Mouse (Mus musculus) WW6 (cell line): Measurements from ENCODE around the gene Defb35.
"Not testable (repeated sequence)": the region's sequence is repeated elsewhere in the genome, so short reads cannot be mapped to it uniquely, and the experiment has no call there.

Experiments used
- DNase-seq: peaks from one replicate; pipeline ENCODE4 v3.0.0-alpha.2; 2013; ENCODE audit warnings: low read depth, low spot score

The Defb35 gene

DNA sequence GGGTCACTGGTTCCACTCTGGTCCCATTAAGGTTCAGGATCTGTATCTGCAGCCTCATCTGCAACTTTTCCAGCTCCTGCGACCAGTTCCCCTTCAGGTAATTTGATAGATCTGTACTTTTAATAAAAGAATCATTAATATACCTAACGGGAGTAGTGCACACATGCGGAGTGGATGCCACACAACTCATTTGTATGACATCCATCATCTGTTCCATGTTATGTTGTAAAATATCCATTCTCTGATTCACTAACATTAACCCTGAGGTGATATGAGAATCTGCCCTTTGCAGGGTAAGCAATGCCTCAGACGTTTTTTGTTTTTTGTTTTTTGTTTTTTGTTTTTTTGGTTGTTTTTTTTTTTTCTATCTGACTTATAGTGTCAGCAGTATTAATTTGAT is at the start of gene Defb35:
Defb35 (plus strand) TSS at position 301 of the 400 bp plus-strand sequence.
- not testable (repeated sequence) for DNase-seq

DNA sequence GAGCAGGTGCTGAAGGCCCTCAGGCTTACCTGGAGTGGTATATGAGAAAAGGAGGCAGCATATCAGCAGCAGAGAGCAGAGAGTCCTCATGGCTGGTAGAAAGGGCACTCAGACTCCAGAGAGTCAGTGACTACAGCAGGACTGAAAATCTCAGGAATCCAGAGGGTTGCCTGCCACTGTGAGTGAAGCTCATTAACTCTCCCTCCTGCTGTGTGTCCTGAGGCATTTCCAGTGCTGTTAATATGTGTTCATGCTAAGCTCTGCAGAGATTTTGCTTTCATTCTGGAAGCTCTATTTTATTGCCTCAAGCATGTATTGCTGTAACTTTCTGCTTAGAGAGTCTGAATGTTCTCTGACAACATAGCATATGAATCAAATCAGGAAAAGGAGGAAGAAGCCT is 31.9 kb upstream of the Defb35 start, which contains the start of gene Defb11:
Defb11 (minus strand) TSS at position 123 of the 400 bp plus-strand sequence.
- not testable (repeated sequence) for DNase-seq

DNA sequence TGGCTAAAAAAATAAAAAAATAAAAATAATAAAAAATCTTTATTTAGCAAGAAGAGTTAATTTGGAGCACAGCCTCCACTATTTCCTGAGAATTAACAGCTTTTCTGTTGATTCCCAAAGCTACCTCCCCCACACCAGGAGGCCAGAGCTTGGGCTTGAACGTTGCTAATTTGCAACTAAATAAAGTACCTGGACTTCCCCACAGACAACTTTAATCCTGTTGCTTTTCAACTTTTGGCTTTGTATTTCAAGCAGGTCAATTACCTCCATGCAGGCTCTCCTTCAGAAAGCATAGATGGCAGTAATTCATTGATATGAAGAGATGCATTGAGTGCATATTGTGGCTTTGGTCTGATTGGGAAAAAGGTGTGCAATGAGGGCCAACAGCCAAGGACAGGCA is 26.2 kb upstream of the Defb35 start:
- DNase-seq, result no peak

DNA sequence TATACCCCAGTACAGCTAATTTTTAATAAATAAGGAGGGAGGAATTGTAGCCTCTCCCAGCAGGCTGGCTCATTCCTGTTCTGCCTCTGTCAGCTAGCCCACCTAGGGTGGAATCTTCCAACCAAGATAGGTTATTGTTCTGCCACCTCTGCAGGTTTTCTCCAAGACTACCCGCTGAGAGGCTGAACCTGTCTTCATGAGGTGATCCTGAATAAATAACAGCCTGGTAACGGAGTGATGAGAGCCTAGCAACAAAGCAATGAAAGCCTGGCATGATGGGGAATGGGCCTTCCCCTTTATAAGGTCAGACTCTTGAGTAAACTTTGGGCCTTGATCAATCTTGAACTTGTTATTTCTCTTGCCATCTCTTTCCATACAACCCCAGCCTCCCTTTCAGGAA is 25.6 kb upstream of the Defb35 start:
- no peak for DNase-seq

DNA sequence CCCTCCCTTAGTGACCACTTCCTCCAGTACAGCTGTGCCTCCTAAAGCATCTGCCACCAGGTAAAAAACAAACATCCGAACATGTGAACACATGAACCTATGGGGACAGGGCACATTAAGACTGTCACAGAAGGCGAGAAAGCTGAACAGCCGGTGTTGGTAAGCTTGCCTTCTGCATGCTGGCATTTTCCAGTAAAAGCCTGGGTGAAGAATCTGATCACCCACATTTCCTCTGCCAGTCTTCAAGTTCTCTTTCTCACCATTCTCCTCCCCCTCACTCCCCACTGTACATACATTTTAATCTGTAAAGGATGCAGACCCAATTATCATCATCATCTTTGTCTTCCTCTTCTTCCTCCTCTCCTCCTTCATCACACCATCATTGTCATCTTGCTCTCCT is 22.5 kb upstream of the Defb35 start:
- DNase-seq, result no peak

DNA sequence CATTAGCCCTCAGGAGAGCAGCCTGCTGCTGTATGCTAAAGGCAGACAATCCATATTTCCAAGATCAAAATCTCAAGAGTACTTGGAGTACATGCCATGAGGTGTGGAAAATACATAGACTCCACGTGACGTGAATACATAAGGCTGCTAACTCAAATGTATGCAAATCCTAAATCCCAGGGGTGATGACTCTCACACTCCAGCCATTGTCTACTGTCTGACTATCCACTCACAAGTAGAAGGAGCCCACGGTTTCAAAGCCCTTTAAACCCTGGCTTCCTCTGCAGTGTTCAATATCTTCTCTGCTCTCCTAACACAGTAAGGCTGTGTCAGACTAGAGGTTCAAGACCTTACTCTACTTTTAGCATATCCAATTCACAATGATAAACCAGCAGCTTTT is 7.4 kb upstream of the Defb35 start:
- DNase-seq, result not testable (repeated sequence)

DNA sequence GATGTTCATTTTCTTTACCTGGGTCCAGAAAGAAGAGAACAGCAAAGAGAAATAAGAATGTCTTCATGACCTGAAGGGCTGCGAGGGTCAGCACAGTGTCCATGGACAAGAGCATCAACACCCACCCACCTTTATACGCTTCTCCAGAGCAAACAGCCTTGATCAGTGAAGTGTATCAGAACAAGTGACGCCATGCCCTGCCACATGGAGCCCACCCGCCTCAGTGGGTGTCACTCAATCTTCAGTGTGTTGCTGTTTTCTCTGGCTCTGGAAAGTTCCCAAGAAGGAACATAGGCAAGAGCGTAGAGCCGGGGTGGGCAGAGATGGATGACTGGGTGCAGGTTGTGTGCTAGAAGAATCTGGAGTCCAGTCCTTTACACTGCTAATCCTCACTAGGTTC is 5.5 kb upstream of the Defb35 start, which contains the start of gene Defb15:
Defb15 (minus strand) TSS at position 101 of the 400 bp plus-strand sequence.
- DNase-seq, result no peak

DNA sequence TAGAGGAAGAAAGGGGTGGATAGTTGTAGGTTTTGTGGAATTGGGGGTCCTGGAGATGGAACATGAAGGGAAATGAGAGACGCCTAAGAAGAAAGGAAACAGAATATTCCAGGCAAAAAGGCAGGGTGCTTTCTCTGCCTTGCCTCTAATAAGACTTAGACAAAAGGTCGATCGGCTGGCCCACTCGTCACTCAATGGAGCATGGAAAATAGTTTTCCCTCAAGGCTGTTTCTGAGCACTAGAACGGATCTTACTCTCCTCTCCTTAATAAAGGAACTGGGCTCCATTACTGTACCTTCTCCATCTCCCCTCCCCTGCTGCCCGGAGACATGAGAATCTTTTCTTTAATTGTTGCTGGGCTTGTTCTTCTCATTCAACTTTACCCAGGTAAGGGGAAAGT is 8.3 kb downstream of the Defb35 start, which contains the start of gene Defb13:
Defb13 (plus strand) TSS at position 301 of the 400 bp plus-strand sequence.
- DNase-seq, result no peak

DNA sequence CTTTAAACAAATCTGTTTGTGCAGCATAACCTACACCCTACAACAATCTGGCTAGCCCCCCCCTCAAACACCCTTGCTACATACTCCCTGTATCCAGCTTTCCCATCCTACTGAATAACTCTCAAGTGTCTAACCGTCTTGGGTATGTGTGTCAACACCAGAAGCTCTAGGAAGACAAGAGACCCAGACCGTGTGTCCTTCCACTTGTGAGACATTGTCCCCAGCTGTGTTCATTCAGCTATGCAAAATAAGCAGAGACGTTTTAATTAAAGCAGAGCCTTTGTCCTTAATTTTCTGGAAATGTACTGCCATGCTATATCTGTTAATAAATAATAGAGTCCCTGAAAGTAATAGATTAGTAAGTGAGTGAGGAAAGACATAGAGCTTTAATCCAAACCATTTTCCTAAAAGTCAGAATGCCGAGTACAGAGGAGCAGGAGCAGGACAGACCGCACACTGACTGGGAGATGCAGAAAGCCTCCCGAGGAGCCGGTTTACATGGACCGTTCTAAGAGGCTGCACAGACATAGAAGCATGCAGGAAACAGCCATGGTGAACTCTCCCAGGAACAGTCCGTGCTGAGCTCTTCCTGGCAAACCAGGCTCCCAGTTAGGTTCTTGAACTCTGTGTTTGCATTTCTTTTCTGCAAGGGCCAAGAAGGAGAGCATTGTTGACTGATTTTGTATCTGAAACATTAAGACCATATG is 9.3 kb downstream of the Defb35 start:
- no peak for DNase-seq

DNA sequence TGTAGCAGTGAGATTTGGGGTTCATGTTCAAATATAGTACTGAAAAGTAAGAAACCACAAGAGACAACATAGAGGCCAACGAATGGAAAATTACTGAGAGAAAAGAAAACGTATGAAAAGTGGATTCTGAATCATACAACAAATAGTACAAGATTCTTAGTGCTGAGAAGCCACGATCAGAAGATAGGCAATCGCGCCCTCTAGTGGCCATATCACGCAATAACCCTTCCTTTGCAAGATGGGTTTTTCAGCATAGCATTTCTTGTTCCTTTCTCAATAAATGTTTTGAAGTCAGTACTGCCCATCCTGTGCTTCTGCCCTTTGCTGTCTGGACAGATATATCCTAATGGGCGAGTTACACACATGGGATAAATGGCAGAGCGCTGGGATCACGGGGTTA is 17.2 kb downstream of the Defb35 start:
- no peak for DNase-seq

DNA sequence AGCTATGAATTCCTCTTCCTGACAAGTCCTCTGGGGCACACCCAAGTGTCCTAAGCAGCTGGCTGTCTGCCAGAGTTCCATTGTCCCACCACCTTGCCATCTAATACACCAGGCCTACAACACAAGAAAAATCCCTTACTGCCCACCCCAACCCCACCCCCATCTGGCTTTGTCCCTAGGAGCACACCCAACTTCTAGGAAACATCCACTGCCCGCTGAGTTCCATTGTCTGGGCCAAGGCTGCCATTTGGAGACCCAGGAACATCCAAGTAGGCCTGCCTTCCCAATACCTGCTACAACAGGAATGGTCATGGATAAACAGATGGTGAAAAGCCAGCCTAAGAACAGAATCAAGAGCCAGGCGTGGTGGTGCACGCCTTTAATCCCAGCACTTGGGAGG is 18.2 kb downstream of the Defb35 start:
- DNase-seq, result no peak

DNA sequence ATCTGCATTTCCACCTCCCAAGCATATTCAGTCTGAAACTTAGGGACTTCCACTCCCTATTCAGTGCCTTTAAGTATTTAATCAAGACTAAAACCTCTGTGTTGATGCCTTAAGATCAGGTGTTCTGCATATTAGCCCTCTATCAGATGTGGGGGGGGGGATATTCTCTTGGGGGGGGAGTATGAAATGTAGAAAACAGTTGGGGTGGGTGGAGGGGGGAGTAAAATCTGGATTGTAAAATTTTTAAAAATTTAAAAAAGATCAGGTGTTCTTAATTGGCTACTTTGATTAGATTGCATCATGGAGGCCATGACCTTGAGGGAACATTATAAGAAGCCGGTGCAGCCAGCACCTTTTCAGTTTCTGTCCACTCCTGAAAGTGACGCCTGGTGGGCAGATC is 20.3 kb downstream of the Defb35 start, which contains the start of gene Fam90a1a:
Fam90a1a (plus strand) TSS at position 301 of the 400 bp plus-strand sequence.
- no peak for DNase-seq

DNA sequence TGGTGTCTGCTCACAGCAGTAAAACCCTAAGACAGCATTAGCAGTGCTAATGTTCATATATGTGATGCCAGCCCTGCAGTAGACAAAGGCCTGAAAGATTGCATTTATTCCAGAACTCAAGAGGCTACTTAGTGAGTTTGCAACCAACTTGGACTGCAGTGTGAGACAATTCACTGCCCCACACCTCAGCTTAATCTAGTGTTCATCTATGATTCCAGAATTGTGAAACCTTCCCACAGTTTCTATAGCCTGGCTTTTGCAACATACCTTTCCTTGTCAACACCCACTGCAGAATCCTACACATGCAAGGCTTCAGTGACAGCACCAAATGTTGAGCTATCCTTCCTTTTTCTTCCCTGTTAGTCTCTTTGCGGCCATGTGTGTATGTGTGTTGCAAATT is 28.5 kb downstream of the Defb35 start:
- no peak for DNase-seq

DNA sequence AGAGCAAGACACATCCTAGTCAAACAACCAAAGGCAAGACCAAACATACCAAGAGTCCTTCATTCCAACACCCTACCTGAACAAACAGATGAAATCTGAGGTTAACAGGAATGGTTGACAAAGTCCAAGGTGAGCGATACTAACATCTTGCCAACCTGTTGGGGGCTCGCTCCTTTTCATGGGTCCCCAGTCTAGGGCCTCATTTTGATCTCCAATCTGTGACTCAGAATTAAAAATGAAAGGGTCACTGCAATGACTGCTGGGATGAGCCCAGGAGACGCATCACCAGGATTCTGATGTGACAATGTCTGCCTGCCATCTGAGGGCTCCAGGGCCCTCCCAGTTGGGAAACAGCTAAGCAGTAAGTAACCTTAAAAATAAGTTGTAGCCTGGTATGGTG is 31.3 kb downstream of the Defb35 start, which contains the start of gene Ccdc70:
Ccdc70 (plus strand) TSS at position 301 of the 400 bp plus-strand sequence.
- no peak for DNase-seq

DNA sequence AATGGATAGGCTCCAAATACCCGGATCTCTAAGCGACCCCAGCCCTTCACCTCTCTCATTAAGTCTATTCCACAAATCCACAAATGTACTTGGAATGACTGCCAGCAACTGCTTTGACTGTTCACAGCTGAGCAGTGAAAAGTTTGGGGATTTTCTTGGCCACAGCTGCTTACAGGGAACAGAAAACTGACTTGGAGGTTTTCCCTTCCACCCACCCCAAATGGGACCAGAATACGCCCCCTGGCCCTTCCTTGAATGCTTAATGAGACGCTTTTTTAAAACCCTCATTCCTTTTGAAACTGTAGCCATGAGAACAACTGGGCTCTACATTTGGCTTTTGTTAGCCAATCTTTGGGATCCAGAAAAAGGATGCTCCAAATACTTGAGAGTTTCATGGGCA is 40.0 kb downstream of the Defb35 start:
- DNase-seq, result no peak

DNA sequence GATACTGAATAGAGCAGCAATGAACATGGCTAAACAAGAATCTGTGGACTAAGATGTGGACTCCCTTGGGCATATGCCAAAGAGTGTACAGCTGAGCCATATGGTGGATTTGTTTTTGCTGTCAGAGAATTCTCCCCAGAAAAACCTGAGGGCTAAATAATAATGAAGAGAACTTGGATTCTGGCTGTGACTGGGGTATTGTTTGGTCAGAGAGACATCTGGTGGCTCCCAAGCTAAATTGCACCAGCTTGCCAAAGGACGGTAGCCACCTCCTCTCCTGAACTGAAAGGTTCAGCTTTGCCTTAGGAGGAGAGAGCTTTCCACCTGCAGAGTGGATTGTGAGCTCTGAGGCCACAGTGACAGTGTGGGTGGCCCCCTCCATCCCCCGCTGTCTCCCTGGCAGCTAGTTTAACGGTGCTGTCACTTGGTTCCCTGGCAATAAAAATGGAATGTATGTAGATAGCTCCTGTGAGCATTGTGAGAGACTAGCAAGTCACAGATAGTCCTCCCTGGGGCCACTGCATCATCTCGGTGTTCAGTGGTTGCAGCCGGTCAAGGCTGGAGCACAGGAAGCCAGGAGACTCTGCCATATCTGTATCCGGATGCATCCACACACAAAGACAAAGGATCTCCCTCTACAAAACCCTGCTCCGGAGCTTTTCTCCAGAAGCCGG is 43.6 kb downstream of the Defb35 start:
- no peak for DNase-seq
